Mouse (Mus musculus) myocyte (in vitro differentiated cells): Measurements from ENCODE around the gene Ugt1a9.

ENCODE experiments used
- E2F4 ChIP-seq: IDR thresholded peaks from one replicate; pipeline ENCODE4 v1.6.1; 2011; ENCODE audit warnings: mild to moderate bottlenecking, control low read depth, moderate library complexity; ENCODE audit not compliant: insufficient read depth
- MAX ChIP-seq: IDR thresholded peaks from one replicate; pipeline ENCODE4 v1.6.1; 2011; ENCODE audit warnings: low read depth, mild to moderate bottlenecking, control low read depth
- MYOD1 ChIP-seq, 3 experiments: IDR thresholded peaks; one replicate each; pipeline ENCODE4 v1.6.1; 2011; ENCODE audit warnings: control low read depth in 2 of 3, low read depth in 2 of 3, mild to moderate bottlenecking in 2 of 3, moderate library complexity in 1 of 3; ENCODE audit not compliant: insufficient read length in 2 of 3, control insufficient read depth in 1 of 3
- MYOG ChIP-seq, 3 experiments: IDR thresholded peaks; one replicate each; pipeline ENCODE4 v1.6.1; 2011; ENCODE audit warnings: control low read depth in 2 of 3, low read depth in 2 of 3, mild to moderate bottlenecking in 2 of 3; ENCODE audit not compliant: insufficient read length in 2 of 3, control insufficient read depth in 1 of 3, insufficient read depth in 1 of 3
- POLR2A ChIP-seq: IDR thresholded peaks from one replicate; pipeline ENCODE4 v1.6.1; 2011; ENCODE audit warnings: low read depth, mild to moderate bottlenecking, control low read depth, moderate library complexity; ENCODE audit not compliant: insufficient read length
- TCF12 ChIP-seq: IDR thresholded peaks from one replicate; pipeline ENCODE4 v1.6.1; 2011; ENCODE audit warnings: mild to moderate bottlenecking, control low read depth; ENCODE audit not compliant: poor library complexity, insufficient read depth, severe bottlenecking
- TCF3 ChIP-seq: IDR thresholded peaks from one replicate; pipeline ENCODE4 v1.6.1; 2011; ENCODE audit warnings: low read depth, control low read depth; ENCODE audit not compliant: insufficient read length
- USF1 ChIP-seq: IDR thresholded peaks from one replicate; pipeline ENCODE4 v1.6.1; 2011; ENCODE audit warnings: low read depth, mild to moderate bottlenecking, control low read depth, moderate library complexity

- TF ChIP-seq POLR2A = no peak
- TF ChIP-seq E2F4 = no peak
- TF ChIP-seq TCF12 = no peak
- no peak for TF ChIP-seq MYOD1 (IDR thresholded peaks at IDR 0.05; ENCODE audit: control insufficient read depth in 1 of 3, insufficient read length in 2 of 3, low read depth in 2 of 3)
- no peak for TF ChIP-seq TCF3
- TF ChIP-seq USF1 = no peak
- no peak for TF ChIP-seq MYOG (IDR thresholded peaks at IDR 0.05; ENCODE audit: control insufficient read depth in 1 of 3, insufficient read depth in 1 of 3, insufficient read length in 2 of 3, low read depth in 2 of 3)
- TF ChIP-seq MAX = no peak
Observed at GRCm38 (mm10) chr1:88070902-88071301, 302 bp downstream of the Ugt1a9 start.
